Mouse (Mus musculus) stomach, adult 2 months (tissue): ENCODE measurements around the gene Pik3c2a. TPM values are rescaled to one million over a fixed set of nuclear protein-coding genes. Genes with fewer than 3 reads are reported as not detected.

Source experiments
- polyA plus RNA-seq: library from polyadenylated mRNA; depleted of rRNA; stranded (reverse); fragments of >200 nt; gene quantifications from 2 replicates; pipeline ENCODE4 v1.2.3, GENCODE M21; 2012; rRNA removed

Gene Pik3c2a
- polyA plus RNA-seq, result 0.33 and 0.45 TPM in 2 replicates

DNA sequence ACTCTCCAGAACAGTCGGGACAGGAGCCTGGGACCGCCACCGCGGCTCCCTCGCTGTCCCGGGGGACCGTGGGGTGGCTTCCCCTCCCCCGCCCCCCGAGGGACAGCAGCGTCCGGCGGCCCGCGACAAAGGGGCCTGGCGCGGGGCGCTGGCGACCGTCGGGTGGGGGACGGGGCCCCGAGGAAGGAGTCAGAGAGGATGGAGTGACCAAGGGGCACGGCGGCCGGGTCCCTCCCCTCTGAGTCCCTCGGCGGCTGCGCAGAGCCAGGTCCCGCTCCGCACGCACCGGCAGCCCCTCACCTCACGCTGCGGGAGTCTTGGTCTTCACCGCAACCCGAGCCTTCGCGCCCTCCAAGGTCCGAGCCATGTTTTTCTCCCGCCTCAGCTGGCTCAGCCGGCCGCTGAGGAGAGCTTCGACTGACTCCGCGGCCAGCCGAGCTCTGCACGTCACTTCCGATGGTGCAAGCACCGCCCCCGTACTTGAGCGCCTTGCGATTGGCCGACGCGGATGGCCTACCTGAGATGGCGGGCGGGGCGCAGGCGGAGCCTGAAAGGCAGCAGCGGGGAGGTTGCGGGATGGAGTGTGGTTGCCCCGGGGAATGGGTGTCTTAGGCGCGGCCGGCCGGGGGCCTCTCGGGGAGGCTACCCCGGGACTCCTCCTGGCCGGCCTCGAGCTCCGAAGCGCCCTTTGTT, at the start of gene Pik3c2a:
TSS of gene Pik3c2a (minus strand) at position 446 of the 693 bp plus-strand sequence.

DNA sequence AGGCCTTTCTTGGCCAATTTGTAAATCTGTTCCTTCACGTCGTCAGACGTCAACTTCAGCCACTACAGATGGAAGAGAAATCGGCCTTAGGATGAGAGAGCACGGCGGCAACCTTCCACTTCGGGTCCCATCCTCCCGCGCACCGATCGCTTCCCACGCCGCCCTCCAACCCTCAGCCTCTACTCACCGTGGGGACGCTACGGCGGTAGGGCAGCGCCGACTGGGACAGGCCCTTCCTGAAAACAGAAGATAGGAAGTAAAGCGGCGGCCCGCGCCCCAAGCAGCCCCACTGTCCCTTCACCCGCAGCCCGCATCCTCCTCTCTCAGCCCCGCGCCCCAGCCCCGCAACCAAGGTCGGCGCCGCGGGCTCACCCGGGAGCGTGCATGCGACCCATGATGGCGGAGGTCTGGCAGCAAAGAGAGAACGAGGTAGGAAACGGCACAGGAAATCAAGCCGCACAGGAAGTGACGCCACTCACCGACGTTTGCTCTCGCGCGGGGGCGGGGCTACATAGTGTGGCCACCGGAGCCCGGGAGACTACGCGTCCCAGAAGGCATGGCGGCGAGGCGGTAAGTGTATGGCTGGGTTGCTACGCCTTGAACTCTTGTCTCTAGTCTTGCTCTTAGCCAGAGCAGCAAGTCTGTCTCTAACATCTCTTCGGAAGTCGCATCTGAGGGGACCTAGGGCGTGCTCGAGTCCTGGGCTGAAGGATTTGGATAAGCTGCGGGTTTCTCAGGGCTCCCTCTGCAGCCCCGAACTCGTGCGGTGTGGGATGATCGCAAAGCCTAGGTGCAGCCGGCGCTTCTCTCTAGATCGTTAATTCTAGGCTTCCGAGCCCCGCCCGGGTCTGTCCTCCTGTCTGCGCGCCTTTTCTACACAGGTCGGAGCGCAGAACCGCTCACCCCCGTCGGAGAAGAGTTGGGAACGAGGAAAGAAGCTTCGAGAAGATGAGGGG, 109.3 kb downstream of the Pik3c2a start, which contains the start of gene Rps13:
TSS of gene Rps13 (minus strand) at position 483 of the 956 bp plus-strand sequence.

DNA sequence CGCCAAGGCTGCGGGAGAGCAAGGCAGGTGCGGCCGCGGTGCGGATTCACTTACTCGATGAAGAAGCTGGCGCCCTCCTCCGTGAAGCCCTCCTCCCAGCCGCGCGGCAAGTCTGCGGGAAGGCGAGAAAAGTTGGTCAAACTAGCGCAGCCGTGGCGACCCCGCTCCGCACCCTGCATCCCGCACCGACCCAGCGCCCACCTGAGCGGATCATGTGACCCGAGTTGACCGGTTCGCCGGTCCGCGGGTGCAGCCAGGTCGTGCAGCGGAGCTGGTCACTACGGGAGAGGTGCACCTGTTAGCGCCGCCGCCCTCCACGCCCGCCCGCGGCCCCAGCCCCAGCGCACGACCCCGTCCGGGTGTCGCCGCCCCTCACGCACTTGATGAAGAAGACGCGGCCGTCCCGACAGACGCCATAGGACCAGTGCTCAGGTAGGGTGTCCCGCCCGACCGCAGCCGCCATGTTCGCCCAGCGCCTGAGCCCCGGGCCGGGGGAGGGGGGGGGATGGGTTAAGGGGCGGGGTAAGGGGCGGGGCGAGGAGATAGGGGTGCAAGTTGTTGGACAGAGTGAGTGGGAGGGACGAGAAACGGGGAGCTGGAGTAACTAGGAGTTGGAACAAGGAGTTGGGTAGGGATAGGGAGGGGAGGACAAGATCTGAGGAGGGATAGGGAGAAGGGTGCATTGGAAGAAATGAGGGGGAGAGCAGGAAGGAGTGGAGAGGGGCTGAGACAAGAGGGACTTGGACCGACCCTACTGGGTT, 135.2 kb downstream of the Pik3c2a start, which contains the start of gene Plekha7:
TSS of gene Plekha7 (minus strand) at position 506 of the 761 bp plus-strand sequence.

Other genes with a start within 250 kb of the Pik3c2a start
- 12.7 and 15.1 TPM in 2 replicates for gene Plekha7, start 135.1 kb downstream of the Pik3c2a start, polyA plus RNA-seq
- 42.5 and 85.8 TPM in 2 replicates for gene Rps13, start 109.3 kb downstream of the Pik3c2a start, polyA plus RNA-seq
- 0.27 and 0.58 TPM in 2 replicates for gene Nucb2, start 60.9 kb upstream of the Pik3c2a start, polyA plus RNA-seq